Mouse (Mus musculus) liver, embryonic 12.5 days (tissue): ENCODE measurements around the gene Cst3. TPM values are rescaled to one million over a fixed set of nuclear protein-coding genes. Genes with fewer than 3 reads are reported as not detected.

Experiments
- ATAC-seq: fragments of 200-750 bp; cut with Nextera tagmentation; 2 replicates; pipeline ENCODE4 v1.8.0; 2017; ENCODE audit warnings: moderate number of reproducible peaks, mild to moderate bottlenecking, moderate library complexity
- H3K27ac ChIP-seq: fragments of 300-500 bp; sonication (generic); 2 replicates; pipeline ENCODE4 v1.5.1; 2016; ENCODE audit warnings: mild to moderate bottlenecking
- H3K27me3 ChIP-seq: fragments of 300-500 bp; sonication (generic); replicated peaks from 2 replicates; pipeline ENCODE4 v1.6.1; 2016; ENCODE audit warnings: mild to moderate bottlenecking, moderate library complexity
- H3K36me3 ChIP-seq: fragments of 300-500 bp; sonication (generic); 2 replicates; pipeline ENCODE4 v1.6.1; 2016; ENCODE audit warnings: mild to moderate bottlenecking, moderate library complexity
- H3K4me1 ChIP-seq: fragments of 300-500 bp; sonication (generic); 2 replicates; pipeline ENCODE4 v1.6.1; 2016
- H3K4me2 ChIP-seq: fragments of 300-500 bp; sonication (generic); 2 replicates; pipeline ENCODE4 v1.6.1; 2016; ENCODE audit warnings: mild to moderate bottlenecking, moderate library complexity
- H3K4me3 ChIP-seq: fragments of 300-500 bp; sonication (generic); 2 replicates; pipeline ENCODE4 v1.5.1; 2016; ENCODE audit warnings: mild to moderate bottlenecking, moderate library complexity
- H3K9ac ChIP-seq: fragments of 300-500 bp; sonication (generic); 2 replicates; pipeline ENCODE4 v1.6.1; 2016; ENCODE audit warnings: mild to moderate bottlenecking, moderate library complexity
- H3K9me3 ChIP-seq: fragments of 300-500 bp; sonication (generic); replicated peaks from 2 replicates; pipeline ENCODE4 v1.6.1; 2016; ENCODE audit warnings: mild to moderate bottlenecking, moderate library complexity
- WGBS: fragments of 180-500 bp; shearing (Covaris S2); methylation state at CpG from one replicate; pipeline ENCODE4 v1.1.7; 2016; ENCODE audit not compliant: insufficient replicate concordance; 5-methylcytosine and 5-hydroxymethylcytosine counted together
- polyA plus RNA-seq: library from polyadenylated mRNA; unstranded; fragments of >200 nt; fragmentation: Nextera tagmentation; extraction: Ambion mirVana; gene quantifications from 2 replicates; pipeline ENCODE4 v1.2.1, GENCODE M21; 2016

The Cst3 gene
- polyA plus RNA-seq, 1 experiment from 2014 or later, result 142 TPM

DNA sequence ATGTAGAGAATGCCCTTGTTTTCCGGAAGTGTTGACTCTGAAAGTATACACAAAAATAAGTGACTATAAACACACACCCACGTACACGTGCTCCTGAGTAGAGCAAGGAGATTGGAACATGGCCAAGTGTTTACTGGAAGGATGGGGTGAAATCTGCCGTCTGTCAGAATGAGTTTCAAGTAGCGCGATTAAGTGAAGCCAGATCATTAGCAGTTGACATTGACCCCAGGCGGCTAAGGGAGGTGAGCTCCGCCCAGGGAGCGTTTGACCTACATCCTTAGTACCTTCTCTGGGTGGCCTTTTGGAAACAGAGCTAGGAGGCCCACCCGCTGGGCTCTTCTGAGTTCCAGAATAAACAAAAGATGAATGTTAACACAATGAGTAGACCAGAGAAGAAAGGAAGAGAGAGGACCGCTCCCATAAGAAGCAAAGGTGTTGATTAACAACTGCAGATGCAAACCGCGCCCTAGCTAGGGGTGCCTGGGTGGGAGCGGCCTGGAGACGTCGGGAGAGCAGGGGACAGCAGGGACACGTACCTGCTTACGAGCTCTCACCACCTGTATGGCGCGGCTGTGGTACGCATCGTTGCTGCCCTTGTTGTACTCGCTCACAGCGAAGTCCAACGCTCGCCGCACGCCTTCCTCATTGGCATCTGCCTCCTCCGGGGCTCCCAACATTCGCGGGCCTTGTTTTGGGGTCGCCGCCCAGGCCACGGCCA is 716 bp downstream of the Cst3 start:
- H3K27me3 ChIP-seq, result no peaks in the 10 kb centered on the region
- ATAC-seq, result peak; percentile 81

DNA sequence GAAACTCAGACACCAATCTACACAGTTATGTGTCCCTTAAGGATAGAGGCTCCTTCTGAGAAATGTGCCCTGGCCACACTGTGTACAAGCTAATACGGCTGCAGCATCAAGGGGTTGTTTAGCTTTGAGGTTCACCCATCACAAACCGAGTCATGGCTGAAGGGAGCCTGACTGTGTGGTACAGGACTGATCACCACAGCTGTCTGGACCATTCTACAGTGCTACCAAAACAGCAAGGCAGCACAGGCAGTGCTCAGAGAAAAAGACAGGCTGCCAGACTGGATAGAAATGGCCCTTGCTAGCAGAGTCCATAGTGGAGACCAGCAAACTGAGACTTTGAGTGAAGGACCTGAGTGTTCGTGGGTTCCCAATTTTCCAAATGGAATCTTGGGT is 1.3 kb downstream of the Cst3 start:
- WGBS, result 30% methylated on average over 3 of the region's 3 CpGs
- ATAC-seq, result no peak
- Histone ChIP-seq H3K9ac (peak overlapping the region; percentile 77), H3K4me1 (peaks cover 41% of the 10 kb centered on the region), H3K9me3 (no peaks in the 10 kb centered on the region), H3K4me3 (peak overlapping the region; percentile 81), H3K27ac (no peak overlapping the region), H3K36me3 (peaks cover 24% of the 10 kb centered on the region), H3K4me2 (peak overlapping the region; percentile 83), H3K27me3 (no peaks in the 10 kb centered on the region)

More for the DNA sequence above, 716 bp downstream of the Cst3 start:
- Histone ChIP-seq H3K4me3 (peak overlapping the region; percentile 81), H3K27ac (peak overlapping the region; percentile 86), H3K4me2 (peak overlapping the region; percentile 83), H3K9me3 (no peaks in the 10 kb centered on the region), H3K9ac (peak overlapping the region; percentile 77), H3K4me1 (peaks cover 41% of the 10 kb centered on the region), H3K36me3 (peaks cover 24% of the 10 kb centered on the region)
- under 1% methylated on average over 34 of the region's 34 CpGs for WGBS

DNA sequence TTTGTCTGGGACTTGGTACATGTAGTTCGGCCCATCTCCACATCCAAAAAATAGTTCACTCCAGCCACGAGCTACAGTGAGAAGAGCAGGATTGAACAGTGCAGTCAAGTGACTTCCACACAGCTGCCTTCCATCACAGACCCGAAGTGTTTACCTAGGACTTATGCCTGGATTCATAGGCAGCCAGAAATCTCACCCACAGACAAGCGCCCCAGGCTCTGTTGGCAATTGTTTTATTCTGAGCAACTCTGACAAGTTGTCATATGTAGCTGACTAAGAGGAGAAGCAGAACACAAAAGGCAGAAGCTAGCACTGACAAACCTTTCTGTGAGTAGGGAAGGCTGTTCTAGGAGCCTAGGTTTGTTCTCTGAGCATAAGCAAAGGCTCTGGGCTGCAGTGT is 2.6 kb downstream of the Cst3 start:
- Histone ChIP-seq H3K4me1 (peaks cover 38% of the 10 kb centered on the region), H3K4me3 (no peak overlapping the region), H3K27ac (no peak overlapping the region), H3K9me3 (no peaks in the 10 kb centered on the region), H3K4me2 (0 out of 2 replicates have a peak overlapping the region, but pooled peaks have one; percentile 83), H3K9ac (no peak overlapping the region), H3K27me3 (no peaks in the 10 kb centered on the region), H3K36me3 (peaks cover 24% of the 10 kb centered on the region)
- 70% methylated on average over 4 of the region's 4 CpGs for WGBS
- ATAC-seq, result no peak

DNA sequence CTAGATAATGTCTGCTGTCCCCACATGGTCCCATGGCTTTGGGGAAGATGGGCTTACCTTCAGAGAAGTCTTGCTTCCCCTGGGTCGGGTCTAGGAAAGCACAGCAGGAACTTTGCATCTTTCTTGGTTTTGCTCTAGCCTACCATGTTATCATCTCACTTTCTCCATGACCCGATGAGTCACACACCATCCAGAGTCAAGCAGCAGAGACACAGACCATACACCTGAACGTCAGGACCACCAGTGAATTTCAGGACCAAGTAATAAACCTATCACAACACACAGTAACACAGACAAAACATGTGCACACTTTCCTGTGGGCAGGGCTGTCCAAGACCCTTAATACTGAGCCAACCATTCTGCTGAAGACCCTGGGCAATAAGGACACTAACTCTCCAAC is 5.0 kb downstream of the Cst3 start:
- Histone ChIP-seq H3K4me1 (peaks cover 23% of the 10 kb centered on the region), H3K36me3 (peaks cover 24% of the 10 kb centered on the region), H3K27ac (no peak overlapping the region), H3K4me2 (no peak overlapping the region), H3K9me3 (no peaks in the 10 kb centered on the region), H3K9ac (no peak overlapping the region), H3K4me3 (no peak overlapping the region), H3K27me3 (no peaks in the 10 kb centered on the region)
- 59% methylated on average over 3 of the region's 3 CpGs for WGBS
- no peak for ATAC-seq

DNA sequence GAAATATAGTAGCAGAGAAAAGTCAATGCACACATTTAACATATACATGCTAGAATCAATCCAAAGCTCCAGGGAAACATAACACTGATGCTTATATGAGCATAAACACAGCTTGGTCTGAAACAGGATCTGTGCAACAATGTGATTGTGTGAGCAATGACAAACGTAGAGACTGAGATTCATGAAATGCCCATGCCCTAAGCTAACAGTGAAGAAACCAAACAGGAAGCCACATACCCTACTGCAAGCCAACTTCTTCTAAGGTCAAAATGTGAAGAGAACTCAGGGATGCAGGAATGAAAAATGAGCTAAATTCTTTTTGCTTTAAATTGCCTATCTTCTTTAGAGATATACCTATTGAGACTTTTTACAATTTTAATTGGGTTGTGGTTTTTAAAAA is 6.5 kb downstream of the Cst3 start:
- peaks cover 12% of the 10 kb centered on the region for H3K4me1 ChIP-seq
- no peak overlapping the region for H3K4me3 ChIP-seq
- no peaks in the 10 kb centered on the region for H3K9me3 ChIP-seq
- no peak for ATAC-seq
- H3K36me3 ChIP-seq, result peaks cover 24% of the 10 kb centered on the region
- H3K27ac ChIP-seq, result no peak overlapping the region
- H3K27me3 ChIP-seq, result no peaks in the 10 kb centered on the region
- no peak overlapping the region for H3K9ac ChIP-seq
- H3K4me2 ChIP-seq, result no peak overlapping the region
- 26% methylated on average over 1 of the region's 1 CpGs for WGBS

DNA sequence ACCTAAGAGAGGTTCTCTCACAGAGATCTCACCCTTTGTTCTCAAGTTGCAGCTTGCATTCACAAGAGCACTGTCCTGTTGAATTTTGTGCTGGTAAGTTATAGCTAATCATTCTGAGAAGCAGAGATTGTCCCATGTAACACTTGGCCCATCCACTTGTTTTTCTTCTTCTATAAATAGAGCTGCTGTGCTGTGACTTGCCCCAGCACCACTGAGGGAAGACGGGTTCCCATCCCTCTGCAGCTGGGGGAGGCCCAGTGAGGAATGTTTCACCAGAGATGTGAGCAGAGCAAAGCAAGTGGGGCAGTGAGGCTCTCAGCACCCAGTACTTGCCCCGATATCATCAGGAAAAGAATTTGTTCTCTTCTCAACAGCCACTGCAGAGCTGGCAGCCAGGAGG is 10.5 kb downstream of the Cst3 start, which contains the start of gene 9230104L09Rik:
Gene 9230104L09Rik (minus strand): TSS at position 73 of the 400 bp plus-strand sequence.
- no peak within 1 kb of the TSS for H3K27ac ChIP-seq
- 57% methylated on average over 2 of the region's 2 CpGs for WGBS
- ATAC-seq, result no peak

DNA sequence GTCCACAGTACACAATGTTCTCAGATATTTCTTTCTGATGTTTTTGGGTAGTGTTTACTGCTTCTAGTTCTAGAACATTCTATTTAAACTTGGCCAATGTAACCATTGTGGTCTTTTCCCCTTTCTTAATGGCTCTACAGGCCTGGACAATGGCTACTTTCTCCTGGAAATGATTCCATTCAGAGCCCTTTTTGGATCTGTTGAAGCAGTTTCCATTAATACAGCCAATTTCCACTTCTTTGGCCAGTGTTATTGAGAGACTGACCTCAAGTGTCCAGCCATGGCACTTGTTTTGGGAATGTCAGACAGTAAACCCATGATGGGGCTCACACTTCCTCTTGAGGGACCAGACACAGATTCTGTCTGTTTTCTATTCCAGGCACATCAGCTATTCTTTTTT is 13.8 kb downstream of the Cst3 start:
- H3K4me1 ChIP-seq, result no peaks in the 10 kb centered on the region
- no peaks in the 10 kb centered on the region for H3K36me3 ChIP-seq
- H3K4me2 ChIP-seq, result no peak overlapping the region
- H3K9ac ChIP-seq, result no peak overlapping the region
- no peaks in the 10 kb centered on the region for H3K27me3 ChIP-seq
- no peak for ATAC-seq
- no peak overlapping the region for H3K4me3 ChIP-seq
- H3K9me3 ChIP-seq, result no peaks in the 10 kb centered on the region
- no peak overlapping the region for H3K27ac ChIP-seq

More for the DNA sequence above, 10.5 kb downstream of the Cst3 start, which contains the start of gene 9230104L09Rik:
- no peak within 1 kb of the TSS for H3K4me2 ChIP-seq
- no peaks in the 10 kb centered on the region for H3K9me3 ChIP-seq
- no peaks in the 10 kb centered on the region for H3K27me3 ChIP-seq
- H3K4me3 ChIP-seq, result no peak within 1 kb of the TSS
- H3K4me1 ChIP-seq, result no peaks in the 10 kb centered on the region
- no peaks in the 10 kb centered on the region for H3K36me3 ChIP-seq
- H3K9ac ChIP-seq, result no peak within 1 kb of the TSS

DNA sequence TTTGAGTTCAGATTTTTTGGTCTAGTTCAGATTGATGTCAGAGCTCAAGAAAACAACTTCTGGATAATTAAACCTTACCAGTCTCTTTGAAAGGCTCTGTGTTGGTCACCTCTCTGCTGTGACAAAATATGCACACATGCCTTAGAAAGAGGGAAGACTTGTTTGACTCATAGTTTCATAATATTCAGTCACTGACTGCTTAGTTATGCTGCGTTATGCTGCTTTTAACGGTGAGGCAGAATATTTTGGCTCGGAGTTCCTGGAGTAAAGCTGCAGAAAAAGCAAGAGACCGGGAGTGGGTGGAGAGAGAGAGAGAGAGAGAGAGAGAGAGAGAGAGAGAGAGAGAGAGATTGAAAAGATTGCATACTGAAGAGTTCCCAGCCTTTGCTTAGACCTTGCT is 14.5 kb downstream of the Cst3 start:
- H3K4me2 ChIP-seq, result no peak overlapping the region
- ATAC-seq, result no peak
- no peak overlapping the region for H3K4me3 ChIP-seq
- WGBS, result 70% methylated on average over 4 of the region's 4 CpGs
- H3K4me1 ChIP-seq, result no peaks in the 10 kb centered on the region
- no peak overlapping the region for H3K27ac ChIP-seq
- H3K36me3 ChIP-seq, result no peaks in the 10 kb centered on the region
- no peaks in the 10 kb centered on the region for H3K9me3 ChIP-seq
- H3K9ac ChIP-seq, result no peak overlapping the region
- no peaks in the 10 kb centered on the region for H3K27me3 ChIP-seq

DNA sequence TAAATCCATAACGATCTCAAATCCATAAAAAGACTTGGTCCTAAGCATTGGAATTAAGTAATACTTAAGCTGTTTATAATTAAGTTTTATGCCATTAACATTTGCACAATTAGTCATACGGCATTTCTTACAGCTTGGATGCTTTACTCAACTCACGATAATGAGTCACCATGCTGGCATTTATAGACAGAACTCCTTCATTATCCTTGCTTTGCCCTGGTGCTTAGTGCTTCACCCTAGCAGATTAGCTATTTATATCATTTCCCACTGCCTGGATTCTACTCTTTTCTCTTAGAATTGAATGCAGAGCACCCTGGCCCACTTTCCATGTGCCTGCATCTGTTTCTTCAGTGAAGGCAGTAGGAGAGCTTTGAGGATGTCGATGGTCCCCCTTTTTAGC is 18.0 kb downstream of the Cst3 start:
- Histone ChIP-seq H3K4me2 (no peak overlapping the region), H3K27me3 (no peaks in the 10 kb centered on the region), H3K9me3 (no peaks in the 10 kb centered on the region), H3K4me1 (no peaks in the 10 kb centered on the region), H3K36me3 (no peaks in the 10 kb centered on the region), H3K27ac (no peak overlapping the region), H3K9ac (no peak overlapping the region), H3K4me3 (no peak overlapping the region)
- no peak for ATAC-seq
- 62% methylated on average over 4 of the region's 4 CpGs for WGBS

DNA sequence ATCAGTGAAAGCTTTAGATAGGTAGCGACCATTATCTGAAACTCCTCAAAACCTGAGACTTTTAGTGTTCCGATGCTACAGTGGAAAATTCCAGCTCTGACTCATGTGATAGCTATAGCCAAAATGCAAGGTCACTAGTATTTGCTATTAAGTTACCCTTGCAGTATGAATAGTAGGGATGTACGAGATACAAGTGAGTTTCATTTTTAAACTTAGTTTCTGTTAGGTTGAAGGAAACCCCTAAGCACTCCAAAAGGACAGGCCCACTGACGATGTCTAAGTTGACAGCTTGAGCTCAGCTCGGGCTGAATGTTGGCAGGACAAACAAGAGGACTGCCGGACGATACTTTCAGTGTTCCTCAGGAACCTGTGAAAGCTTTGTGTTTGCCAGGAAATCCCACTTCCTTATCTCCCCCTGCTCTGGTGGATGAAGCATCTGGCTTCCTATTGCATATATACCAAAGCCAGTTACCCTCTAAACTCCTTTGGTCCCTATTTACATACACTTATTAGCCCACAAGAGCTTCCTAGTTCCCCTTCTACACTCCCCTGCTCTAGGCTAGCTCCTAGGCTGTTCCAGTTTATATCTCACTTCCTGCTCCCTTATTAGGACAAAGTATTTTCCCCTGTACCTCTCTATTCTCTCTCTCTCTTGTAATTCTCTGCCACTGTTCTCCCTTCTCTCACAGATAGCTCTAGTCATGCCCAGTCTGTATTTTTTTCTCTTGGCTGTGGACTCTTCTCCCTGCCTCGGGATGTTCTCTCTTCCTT is 18.7 kb downstream of the Cst3 start:
- no peak overlapping the region for H3K9ac ChIP-seq
- H3K9me3 ChIP-seq, result no peaks in the 10 kb centered on the region
- no peak for ATAC-seq
- H3K4me2 ChIP-seq, result 0 out of 2 replicates have a peak overlapping the region, but pooled peaks have one; percentile 7
- no peaks in the 10 kb centered on the region for H3K36me3 ChIP-seq
- no peaks in the 10 kb centered on the region for H3K27me3 ChIP-seq
- no peak overlapping the region for H3K4me3 ChIP-seq
- WGBS, result 32% methylated on average over 8 of the region's 8 CpGs
- no peaks in the 10 kb centered on the region for H3K4me1 ChIP-seq
- no peak overlapping the region for H3K27ac ChIP-seq

DNA sequence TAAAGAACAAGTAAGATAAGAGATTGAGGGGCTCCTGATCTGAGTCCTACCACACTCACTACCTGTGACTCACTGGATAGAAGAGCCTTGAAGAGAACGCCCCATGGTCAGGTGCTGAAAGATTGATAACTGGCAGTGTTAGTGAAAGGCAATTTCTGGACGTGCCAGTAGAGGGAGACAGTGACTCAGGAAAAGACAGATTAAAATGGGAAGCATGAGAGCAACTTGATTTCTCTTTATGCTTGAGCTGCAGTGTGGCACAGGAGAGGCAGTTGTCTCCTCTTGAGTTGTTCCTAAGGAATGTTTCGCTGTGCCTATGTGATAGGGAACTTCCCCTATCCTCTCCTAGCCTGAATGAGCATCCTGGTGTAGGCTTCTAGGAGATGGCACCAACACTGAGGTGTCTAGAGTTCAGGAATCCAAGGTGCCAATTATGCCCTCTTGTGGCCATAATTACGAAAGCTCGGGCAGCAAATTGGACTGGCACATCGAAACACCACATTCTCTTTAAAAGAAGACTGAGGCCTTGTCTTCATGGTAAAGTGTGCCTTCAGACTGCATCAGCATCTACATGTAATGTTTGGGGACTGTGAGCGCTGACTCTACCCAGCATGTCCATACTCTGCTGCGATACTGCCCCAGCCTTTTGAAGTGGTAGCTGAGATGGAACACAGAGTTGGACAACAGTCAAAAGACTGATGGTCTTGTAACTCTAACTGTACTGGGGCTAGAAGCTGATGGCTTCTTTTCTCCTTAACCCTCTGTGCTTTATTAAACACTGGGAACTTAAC is 24.2 kb downstream of the Cst3 start:
- Histone ChIP-seq H3K27ac (no peak overlapping the region), H3K4me2 (no peak overlapping the region), H3K9me3 (no peaks in the 10 kb centered on the region), H3K4me3 (no peak overlapping the region), H3K4me1 (no peaks in the 10 kb centered on the region), H3K9ac (no peak overlapping the region), H3K27me3 (no peaks in the 10 kb centered on the region), H3K36me3 (no peaks in the 10 kb centered on the region)
- WGBS, result 32% methylated on average over 8 of the region's 8 CpGs
- peak; percentile 70 for ATAC-seq

DNA sequence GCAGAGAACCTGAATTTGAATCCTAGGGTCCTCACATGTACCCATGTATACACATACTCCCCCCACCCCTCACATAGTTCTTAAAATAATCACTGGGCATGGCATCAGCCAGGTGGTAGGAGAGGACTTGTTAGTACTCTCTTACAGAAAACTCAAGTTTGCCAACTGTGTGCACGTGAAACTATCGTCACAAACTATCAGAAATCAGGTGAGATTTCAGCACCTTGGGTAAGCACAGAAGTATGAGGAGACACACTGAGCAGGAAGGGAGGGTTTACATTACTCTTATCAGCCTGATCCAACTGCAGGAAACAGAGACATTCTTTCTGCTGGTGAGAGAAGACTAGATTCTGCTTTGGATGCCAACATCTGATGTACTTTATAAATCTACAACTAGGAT is 36.3 kb downstream of the Cst3 start:
- no peak overlapping the region for H3K4me3 ChIP-seq
- H3K27ac ChIP-seq, result no peak overlapping the region
- H3K4me2 ChIP-seq, result no peak overlapping the region
- H3K9ac ChIP-seq, result no peak overlapping the region
- no peaks in the 10 kb centered on the region for H3K36me3 ChIP-seq
- H3K4me1 ChIP-seq, result no peaks in the 10 kb centered on the region
- H3K9me3 ChIP-seq, result no peaks in the 10 kb centered on the region
- H3K27me3 ChIP-seq, result no peaks in the 10 kb centered on the region
- ATAC-seq, result no peak
- WGBS, result 54% methylated on average over 2 of the region's 2 CpGs
